Mouse (Mus musculus) lung, adult 2 months (tissue): ENCODE data around the gene Mtus2. TPM values are rescaled to one million over a fixed set of nuclear protein-coding genes. Genes with fewer than 3 reads are reported as not detected.

Experiments used
- DNase-seq: peaks from one replicate; pipeline ENCODE4 v3.0.0; 2022
- H3K4me1 ChIP-seq: fragments of 200-500 bp; 2 replicates; pipeline ENCODE4 v1.6.1; 2011; ENCODE audit warnings: low read length; ENCODE audit not compliant: control insufficient read depth, insufficient read depth
- H3K4me3 ChIP-seq: fragments of 200-500 bp; replicated peaks from 2 replicates; pipeline ENCODE3; 2011; ENCODE audit warnings: low read depth, mild to moderate bottlenecking, control low read depth, low read length; ENCODE audit errors: extremely low read depth
- CTCF ChIP-seq: fragments of 200-500 bp; IDR thresholded peaks from 2 replicates; pipeline ENCODE4 v1.5.1; 2011; ENCODE audit warnings: mild to moderate bottlenecking, low read length, control low read depth; ENCODE audit not compliant: insufficient read depth
- POLR2A ChIP-seq: fragments of 200-500 bp; IDR thresholded peaks from 2 replicates; pipeline ENCODE4 v1.6.1; 2011; ENCODE audit warnings: low read depth, mild to moderate bottlenecking, control low read depth, low read length, borderline replicate concordance; ENCODE audit errors: extremely low read depth
- WGBS: fragments of 180-500 bp; shearing (Covaris S2); methylation state at CpG from one replicate; pipeline ENCODE4 v1.1.7; 2018; 5-methylcytosine and 5-hydroxymethylcytosine counted together
- polyA plus RNA-seq: library from polyadenylated mRNA; depleted of rRNA; stranded (reverse); fragments of >200 nt; gene quantifications from 2 replicates; pipeline ENCODE4 v1.2.3, GENCODE M21; 2012

The Mtus2 gene
- polyA plus RNA-seq, 1 experiment = 4.7 TPM

GRCm38 (mm10) chr5:147956421-147956820 is 699 bp upstream of the Mtus2 start:
- H3K4me3 ChIP-seq = no peak overlapping the region
- TF ChIP-seq CTCF (no peak), POLR2A (no peak)
- DNase-seq = no peak

GRCm38 (mm10) chr5:147957592-147958271 is 612 bp downstream of the Mtus2 start:
- WGBS = under 1% methylated on average over 42 of the region's 42 CpGs
- peak; percentile 62 for DNase-seq
- peaks cover 6% of the 10 kb centered on the region; the same call in 1 of the 2 replicates for H3K4me1 ChIP-seq

More at GRCm38 (mm10) chr5:147956421-147956820, 699 bp upstream of the Mtus2 start:
- H3K4me1 ChIP-seq = peaks cover 6% of the 10 kb centered on the region; the same call in 1 of the 2 replicates
- 4% methylated on average over 11 of the region's 11 CpGs for WGBS

GRCm38 (mm10) chr5:147958552-147958951 is 1.4 kb downstream of the Mtus2 start:
- TF ChIP-seq POLR2A (no peak), CTCF (no peak)
- no peak overlapping the region for H3K4me3 ChIP-seq
- no peak for DNase-seq
- H3K4me1 ChIP-seq = peaks cover 6% of the 10 kb centered on the region; the same call in 1 of the 2 replicates
- WGBS = 39% methylated on average over 13 of the region's 13 CpGs

More at GRCm38 (mm10) chr5:147957592-147958271, 612 bp downstream of the Mtus2 start:
- H3K4me3 ChIP-seq = peak overlapping the region; percentile 44
- TF ChIP-seq CTCF (no peak), POLR2A (no peak)

- WGBS = 16% methylated on average over 5 of the region's 5 CpGs
- TF ChIP-seq POLR2A (no peak), CTCF (no peak)
- Histone ChIP-seq H3K4me1 (peaks cover 6% of the 10 kb centered on the region; the same call in 1 of the 2 replicates), H3K4me3 (no peak overlapping the region)
- DNase-seq = no peak
Measured at GRCm38 (mm10) chr5:147959088-147959487, 2.0 kb downstream of the Mtus2 start.

DNA sequence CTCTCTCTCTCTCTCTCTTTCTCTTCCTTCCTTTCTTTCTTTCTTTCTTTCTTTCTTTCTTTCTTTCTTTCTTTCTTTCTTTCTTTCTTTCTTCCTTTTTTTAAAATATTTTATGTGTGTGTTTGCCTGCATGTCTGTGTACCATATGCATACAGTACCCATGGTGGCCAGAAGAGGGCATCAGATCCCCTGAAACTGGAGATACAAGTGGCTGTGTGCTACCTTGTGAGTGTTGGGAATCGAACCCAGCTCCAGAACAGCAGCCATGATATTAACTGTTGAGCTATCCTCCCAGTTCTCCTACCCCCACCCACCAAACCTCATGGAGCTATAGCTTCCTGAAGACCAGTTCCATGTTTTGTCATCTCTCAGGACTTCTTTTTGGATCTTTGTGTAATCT is 3.7 kb downstream of the Mtus2 start:
- WGBS = 77% methylated on average over 1 of the region's 1 CpGs
- DNase-seq = no peak
- TF ChIP-seq CTCF = no peak
- TF ChIP-seq POLR2A = no peak

GRCm38 (mm10) chr5:147963820-147964580 is 6.9 kb downstream of the Mtus2 start:
- no peak for TF ChIP-seq POLR2A
- TF ChIP-seq CTCF = no peak

More for the DNA sequence above, 3.7 kb downstream of the Mtus2 start:
- Histone ChIP-seq H3K4me1 (peaks cover 6% of the 10 kb centered on the region; the same call in 1 of the 2 replicates), H3K4me3 (no peak overlapping the region)

DNA sequence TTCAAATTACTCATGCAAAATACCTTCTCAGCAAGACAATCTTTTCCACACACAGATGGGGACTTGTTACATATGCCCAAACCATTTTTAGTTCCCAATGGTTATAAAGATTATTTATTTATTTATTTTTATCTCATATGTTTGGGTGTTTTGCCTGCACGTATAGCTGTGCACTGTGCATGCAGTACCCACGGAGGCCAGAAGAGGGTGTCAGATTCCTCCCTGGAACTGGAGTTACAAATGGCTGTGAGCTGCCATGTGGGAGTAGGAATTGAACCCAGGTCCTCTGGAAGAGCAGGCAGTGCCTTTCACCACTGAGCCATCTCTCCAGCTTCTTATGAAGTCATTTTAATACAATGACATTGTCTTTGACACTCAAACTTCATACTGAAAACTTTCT is 7.7 kb downstream of the Mtus2 start:
- WGBS = 49% methylated on average over 2 of the region's 2 CpGs
- DNase-seq = no peak
- TF ChIP-seq POLR2A (no peak), CTCF (peak; percentile 51; the same call in 1 of the 2 replicates)
- no peak overlapping the region for H3K4me3 ChIP-seq
- H3K4me1 ChIP-seq = no peaks in the 10 kb centered on the region

More at GRCm38 (mm10) chr5:147963820-147964580, 6.9 kb downstream of the Mtus2 start:
- 51% methylated on average over 13 of the region's 13 CpGs for WGBS
- no peak overlapping the region for H3K4me3 ChIP-seq
- no peaks in the 10 kb centered on the region for H3K4me1 ChIP-seq
- DNase-seq = peak; percentile 20

DNA sequence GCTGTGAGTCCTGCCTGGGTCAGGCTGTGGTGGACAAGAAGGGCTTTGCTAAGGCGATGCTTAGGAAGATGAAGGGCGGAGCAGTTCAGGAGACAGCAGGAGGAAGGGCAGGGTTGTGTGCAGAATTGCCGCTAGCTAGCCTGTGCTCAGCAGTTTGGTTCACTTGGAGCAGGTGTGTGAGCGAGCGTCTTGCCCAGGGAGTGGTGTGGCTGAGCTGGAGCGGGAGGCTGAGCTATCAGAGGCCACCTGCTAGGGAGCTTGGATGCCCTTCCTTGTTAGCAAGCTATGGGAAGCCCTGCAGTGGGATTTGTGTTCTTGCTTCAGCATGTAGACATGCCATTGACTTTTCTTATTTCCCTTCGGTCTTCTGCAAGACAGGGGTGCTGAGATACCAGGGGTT is 9.5 kb downstream of the Mtus2 start:
- no peak overlapping the region for H3K4me3 ChIP-seq
- 84% methylated on average over 7 of the region's 7 CpGs for WGBS

DNA sequence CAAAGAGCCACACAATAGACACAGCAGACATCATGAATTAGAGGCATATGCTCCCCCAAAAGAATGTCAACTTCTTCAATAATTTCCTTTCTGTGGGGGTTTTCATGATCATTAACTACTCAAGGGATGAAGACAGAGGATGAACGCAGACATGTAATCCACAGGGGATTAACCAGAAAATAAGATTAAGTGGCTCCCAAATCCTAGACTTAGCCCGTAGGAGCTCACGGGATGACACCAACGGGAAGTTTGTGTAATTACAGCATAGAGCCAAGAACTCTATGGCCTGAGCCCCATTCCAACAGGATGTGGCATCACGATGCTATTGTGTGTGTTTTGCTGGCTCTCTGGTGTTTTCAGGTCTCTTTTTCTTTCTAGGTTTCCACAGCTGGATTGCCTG is 12.4 kb downstream of the Mtus2 start:
- 58% methylated on average over 5 of the region's 5 CpGs for WGBS
- no peaks in the 10 kb centered on the region for H3K4me1 ChIP-seq
- no peak for DNase-seq
- no peak for TF ChIP-seq CTCF
- no peak for TF ChIP-seq POLR2A
- H3K4me3 ChIP-seq = no peak overlapping the region

More for the DNA sequence above, 9.5 kb downstream of the Mtus2 start:
- H3K4me1 ChIP-seq = no peaks in the 10 kb centered on the region
- no peak for DNase-seq
- TF ChIP-seq POLR2A (no peak), CTCF (no peak)
